Mouse (Mus musculus) embryo, embryonic 10 days (tissue): ENCODE measurements around the gene Pias3.
"Not testable (repeated sequence)": the region's sequence is repeated elsewhere in the genome, so short reads cannot be mapped to it uniquely, and the experiment has no call there.

Experiments
- DNase-seq: peaks from one replicate; pipeline ENCODE4 v3.0.0-alpha.2; 2015; ENCODE audit warnings: low spot score

Pias3 gene

DNA sequence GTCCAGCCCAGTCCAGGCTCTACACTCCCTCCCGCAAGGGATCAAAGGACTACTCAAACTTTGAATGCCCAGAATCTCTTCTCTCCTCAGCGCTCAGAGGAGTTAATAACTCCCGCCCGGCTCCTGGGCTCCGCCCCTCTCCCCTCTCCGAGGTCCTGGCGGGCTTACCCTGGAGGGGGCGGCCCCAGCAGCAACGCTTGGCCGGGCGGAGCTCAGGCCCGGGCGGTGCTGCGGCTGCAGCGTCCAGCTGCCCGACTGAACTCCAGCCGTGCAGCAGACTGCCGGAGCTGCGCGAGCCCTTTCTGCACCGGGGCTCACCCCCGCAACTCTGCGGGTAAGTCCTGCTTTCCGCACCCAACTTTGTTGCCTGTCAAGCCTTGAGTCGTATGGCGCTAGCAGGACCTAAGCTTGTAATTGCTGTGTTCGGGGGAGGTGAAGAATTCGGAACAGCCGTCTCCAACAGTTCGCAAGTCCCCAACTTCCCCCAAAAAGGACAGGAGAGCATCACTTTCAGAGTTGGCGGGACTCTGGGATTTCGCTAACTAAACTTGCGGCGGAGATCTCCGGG is at the start of gene Pias3:
TSS of gene Pias3 (plus strand) at position 187 of the 568 bp plus-strand sequence.
- DNase-seq = peak; percentile 85

DNA sequence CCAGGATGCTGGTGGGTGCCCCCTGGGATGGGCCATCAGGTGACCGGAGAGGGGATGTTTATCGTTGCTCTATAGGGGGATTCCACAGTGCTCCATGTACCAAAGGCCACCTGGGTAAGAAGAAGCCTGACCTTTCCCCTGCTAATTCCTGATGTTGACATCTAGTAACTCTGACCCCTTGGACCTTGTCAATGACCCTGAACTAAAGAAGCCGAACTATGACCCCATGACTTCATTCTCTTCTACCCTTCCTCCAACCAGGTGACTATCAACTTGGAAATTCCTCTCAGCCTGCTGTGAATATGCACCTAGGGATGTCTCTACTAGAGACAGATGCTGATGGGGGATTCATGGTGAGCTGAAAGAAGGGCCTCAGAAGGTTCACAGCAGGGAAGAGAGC is 48.8 kb upstream of the Pias3 start:
- DNase-seq = no peak

DNA sequence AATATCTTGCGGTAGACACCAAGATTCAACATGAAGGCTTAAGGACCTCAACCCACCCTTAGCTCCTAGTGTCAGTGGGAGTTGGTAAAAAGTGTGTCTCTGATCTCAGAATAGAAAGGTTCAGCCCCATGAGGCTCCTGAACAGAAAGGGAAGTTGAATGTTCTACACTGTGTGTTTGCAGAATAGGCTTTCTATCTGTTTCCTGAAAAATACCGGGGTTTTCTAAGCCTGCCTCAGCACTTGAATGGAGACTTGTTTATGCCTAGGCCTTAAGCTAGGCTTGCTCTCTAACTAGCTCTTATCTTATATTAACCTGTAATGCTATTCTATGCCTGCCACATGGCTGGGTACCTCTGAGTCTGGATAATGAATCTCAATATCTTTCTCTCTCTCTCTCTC is 35.3 kb upstream of the Pias3 start:
- DNase-seq = no peak

DNA sequence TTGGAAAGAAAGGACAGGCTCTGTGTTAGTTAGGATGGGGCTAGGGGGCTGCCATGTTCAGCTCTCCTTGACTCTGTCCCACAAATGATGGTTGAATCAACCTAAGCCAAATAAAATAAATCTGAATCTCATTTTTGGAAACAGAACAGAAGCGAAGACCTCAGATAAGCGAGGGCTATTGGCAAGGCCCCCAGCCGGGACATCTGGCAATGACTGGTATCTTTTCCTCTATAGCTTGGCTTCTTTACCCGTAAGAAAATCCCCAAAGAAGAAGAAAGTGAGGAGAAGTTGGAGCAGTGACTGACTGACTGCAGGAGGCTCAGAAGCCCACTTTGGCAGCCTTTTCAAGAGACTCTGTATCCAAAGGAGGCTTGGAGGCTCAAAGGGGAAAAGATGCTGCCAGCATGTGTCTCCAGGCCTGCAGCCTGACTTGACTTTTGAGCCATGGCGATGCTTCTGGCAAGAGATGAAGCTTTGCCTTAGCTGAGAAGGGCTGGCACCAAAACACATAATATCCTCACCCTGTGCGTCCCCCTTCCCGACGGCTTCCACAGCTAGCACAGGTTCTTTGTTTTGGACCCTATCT is 33.4 kb upstream of the Pias3 start:
- DNase-seq = no peak

DNA sequence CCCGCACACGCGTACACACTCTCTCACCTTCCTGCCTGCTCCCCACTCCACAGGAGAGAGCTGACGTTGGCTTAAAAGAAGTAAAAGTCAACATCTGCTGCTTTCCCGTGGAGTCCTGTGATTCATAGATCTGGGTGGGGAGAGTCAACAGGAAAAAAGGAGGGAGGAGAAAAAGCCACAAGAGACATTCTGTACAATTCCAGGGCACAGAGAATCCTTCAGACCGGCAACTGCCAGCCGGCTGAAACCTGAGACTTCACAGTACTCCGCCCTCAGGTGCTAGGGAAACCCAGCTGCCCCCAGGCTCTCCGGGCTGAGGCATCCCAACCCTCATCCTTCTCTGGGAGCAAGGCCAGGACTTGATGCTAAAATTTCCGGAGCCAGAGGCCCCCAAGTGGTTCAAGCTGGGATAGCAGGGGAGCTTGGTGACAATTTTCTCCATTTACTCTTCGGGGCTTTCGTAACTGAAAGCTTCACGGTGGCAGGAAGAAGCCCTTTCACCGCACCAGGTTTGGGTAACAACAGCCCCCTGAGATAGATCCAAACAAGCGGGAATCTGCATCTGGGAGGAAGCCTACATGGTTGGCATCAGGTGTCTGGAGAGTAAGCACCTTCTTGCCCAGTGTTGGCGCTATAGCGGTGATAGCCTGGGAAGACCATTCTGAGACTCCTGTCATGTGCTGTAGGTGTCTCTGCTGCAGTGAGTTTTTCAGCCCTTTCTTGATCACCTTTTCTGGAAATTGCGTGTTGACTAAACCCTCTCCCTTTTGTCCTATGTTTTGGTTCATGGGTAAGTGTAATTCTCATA is 32.5 kb upstream of the Pias3 start:
- peak; percentile 83 for DNase-seq

DNA sequence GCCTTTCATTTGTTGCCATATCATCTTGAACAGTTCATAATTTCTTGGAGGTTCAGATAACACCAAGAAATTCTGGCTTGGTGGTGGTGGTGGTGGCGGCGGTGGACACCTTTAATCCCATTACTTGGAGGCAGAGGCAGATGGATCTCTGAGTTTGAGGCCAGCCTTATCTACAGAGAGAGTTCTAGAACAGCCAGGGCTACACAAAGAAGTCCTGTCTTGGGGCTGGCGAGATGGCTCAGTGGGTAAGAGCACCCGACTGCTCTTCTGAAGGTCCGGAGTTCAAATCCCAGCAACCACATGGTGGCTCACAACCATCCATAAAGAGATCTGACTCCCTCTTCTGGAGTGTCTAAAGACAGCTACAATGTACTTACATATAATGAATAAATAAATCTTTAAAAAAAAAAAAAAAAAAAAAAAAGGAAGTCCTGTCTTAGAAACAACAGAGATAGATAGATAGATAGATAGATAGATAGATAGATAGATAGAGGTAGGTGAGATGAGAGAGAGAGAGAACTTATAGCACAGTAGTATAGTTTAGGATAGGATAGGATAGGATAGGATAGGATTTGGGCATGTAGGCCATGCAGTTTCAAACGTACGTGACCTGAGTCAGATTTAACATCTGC is 30.3 kb upstream of the Pias3 start:
- DNase-seq = not testable (repeated sequence)

DNA sequence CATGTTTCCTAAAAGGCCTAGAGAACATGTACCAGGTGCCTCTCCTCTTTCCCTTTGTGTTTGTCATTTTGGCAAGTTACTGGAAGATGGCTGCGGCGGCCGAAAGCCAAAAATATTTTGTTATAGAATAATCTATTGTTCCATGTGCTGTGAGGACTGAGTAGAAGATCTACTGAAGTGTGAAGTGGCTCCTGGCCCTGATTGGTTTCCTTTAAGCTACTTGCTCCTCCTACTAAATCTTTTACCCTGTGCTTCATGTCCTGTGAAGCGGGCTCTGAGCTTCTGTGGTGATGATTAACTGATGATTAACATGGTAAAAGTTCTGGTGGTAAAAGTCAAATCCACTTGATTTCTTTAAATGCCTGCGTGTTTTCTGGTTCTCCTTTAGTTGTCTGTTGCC is 29.3 kb upstream of the Pias3 start:
- DNase-seq = no peak

DNA sequence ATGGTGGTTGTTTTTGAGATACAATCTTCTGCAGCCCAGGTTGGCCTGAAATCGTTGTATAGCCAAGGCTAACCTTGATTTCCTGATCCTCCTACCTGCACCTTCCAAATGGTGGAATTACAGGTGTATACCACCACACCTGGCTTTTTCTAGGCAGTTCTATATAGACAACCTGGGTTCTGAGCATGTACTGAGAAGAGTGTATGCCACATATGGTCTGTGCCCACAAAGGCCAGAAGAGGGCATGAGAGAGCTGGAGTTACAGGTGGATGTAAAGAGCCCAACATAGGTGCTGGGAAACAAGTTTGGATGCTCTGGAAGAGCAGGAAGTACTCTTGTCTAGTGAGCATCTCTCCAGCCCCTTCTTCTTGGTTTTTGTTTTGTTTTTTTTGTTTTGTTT is 28.9 kb upstream of the Pias3 start:
- peak; percentile 58 for DNase-seq

DNA sequence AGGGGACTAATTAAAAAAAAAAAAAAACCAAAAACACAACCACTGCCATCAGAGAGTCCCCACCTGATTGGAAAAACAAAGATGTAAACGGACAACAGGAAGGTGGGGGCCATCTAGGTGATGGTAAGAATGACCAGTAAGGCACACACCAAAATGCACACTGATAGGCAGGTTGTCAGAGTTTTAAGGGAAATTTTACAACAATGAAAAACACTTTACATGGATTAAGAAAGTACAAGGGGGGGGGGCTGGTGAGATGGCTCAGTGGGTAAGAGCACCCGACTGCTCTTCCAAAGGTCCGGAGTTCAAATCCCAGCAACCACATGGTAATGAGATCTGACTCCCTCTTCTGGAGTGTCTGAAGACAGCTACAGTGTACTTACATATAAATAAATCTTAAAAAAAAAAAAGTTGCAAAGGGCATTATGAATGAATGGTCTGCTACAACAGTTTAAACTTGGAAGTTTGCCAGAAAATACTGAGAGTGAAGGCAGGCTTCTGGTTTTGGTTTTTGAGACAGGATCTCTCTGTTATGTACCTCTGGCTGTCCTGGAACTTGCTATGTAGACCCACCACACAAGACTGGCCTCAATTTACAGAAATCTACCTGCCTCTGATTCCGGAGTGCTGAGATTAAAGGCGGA is 27.6 kb upstream of the Pias3 start:
- DNase-seq = no peak

DNA sequence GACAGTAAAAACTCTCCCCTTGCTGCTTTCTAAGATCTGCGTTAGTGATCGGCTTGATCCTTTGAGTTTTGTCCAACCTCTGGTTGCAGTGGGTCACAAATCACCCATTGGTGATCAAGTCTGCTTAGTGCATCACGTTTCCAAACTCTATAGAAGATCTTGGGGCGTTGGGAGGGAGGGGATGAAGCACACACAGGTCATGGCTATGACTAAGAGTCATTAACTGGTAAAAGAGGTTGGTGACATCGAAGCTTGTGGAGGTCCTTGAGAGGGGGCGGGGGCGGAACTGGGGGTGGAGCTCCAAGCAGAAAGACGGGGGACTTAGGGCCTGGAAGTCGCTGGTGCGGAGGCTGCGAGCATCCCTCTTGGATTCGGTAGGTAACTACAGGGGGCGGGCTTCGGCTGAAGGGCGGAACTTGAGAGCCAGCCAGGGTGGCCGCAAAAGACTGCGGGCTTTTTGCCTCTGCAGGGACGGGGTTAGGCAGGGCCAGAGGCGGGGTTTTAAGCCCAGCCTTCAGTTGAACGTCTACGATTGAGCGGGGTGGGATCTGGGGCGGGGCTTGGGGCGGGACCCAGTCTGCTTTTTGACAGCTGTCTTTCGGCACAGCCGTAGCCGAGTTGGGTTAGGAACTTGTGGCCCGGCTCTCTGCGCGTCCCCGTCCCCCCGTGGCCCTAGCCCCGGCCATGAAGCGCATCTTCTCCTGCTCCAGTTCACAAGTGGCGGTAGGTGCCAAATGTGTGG is 26.3 kb upstream of the Pias3 start, which contains the start of gene Ankrd35:
TSS of gene Ankrd35 (plus strand) at position 405 of the 742 bp plus-strand sequence.
- DNase-seq = peak; percentile 87

DNA sequence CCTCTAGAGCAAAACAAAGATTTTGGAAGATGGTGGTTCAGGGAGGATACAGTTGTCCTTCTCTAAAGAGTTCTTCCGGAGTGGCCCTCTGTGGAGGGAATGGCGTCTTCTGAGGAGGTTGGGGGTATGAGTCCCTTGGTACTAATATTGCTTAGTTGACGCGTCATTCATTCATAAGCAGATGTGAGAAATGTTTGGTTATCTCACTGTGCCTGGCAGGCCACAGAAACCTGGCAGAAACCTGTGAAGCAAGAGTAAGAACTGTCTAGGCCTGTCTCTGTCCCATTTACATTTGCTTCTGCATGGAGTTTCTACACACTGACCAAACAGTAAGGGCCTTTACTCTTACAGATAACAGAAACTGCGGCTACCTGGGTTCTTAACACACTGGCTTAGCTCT is 24.7 kb upstream of the Pias3 start:
- no peak for DNase-seq

DNA sequence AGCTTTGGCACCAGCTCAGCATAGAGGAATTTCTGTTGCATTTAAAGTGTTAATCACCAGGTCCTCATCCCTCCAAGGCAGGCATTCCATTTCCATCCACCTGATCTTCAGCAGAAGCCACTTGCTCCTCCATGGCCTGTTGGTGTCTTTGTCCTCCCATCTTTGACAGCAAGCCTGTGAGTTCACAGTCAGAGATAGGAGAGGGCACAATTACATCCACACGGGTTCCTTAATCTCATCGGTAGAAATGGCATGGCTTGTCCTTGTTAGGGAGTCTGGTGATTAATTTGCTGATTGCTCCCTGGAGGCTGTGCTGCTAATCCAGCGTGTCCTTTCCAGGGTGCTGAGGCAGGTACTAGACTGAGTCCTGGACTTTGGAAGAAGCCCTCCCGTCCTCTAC is 22.7 kb upstream of the Pias3 start:
- DNase-seq = no peak

DNA sequence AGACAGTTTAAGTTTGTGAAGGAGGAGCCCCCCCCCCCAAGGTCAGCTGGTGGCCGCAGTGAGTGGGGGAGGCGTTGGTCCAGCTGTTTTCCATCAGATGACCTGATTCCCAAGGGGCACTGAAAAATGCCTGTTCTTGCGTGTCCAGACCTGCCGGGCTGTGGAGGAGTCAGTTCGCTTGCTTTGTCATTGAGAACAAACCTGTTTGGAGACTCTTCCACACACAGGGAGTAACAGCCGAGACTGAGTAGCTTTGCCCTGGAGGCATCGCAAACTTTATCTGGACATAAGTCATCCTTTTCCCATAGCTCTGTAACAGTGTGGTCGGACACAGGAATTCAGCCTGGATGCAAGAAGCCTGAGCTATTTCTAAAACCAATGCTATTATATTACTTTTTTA is 21.7 kb upstream of the Pias3 start:
- peak; percentile 69 for DNase-seq

DNA sequence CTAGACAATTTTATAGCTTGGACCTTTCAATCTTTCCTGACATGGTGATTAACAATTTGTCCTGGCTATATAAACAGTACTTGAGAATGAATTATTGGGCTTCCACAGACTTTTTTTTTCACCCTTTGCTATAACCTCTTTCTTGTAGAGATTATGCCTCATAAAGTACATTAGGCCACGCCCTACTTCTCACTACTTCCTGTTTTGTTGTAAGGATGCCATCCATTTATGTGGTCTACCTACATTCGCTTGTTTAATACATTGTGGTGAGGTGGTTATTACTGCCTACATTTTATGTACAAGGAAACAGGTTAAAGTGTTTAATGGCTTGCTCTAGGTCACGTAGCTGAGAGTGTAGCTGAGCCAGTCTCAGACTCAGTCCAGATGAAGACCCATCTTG is 21.0 kb upstream of the Pias3 start:
- DNase-seq = no peak

DNA sequence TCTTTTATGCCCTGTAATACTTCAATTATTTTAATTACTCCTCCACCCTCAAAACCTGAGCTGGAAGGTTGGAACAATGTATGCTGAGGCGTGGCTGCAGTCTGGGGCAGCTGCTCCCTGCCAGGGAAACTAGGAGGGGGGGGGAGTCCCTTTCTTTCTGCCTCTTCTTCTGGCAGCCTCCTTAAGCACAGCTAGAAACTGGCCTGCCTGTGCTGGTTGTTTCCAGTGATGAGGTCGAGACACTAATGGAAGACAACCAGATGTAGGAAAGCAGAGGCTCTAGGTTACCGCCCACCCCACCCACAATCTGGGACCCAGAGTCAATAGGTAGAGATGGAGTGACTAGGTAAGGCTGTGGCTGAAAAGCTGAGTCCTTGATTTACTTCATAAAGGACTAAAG is 20.5 kb upstream of the Pias3 start:
- no peak for DNase-seq

DNA sequence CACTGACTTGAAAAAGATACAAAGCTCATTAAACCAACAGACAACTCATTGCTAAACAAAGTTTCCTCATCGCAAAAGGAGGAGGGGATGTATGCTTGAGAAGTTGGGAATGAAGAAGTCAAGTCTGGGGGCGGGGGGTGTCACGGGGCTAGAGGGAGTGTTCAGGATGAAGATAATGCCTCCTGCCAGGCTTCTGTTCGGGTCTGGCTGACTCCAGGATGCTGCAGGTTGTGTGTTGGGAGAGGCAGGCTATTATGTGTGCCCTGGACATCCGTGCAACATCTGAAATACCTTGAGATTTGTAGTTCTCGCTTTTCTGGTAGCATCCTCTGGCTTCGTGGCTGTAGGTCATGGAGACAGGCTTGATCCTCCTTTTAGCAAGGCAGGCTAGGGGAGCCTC is 17.7 kb upstream of the Pias3 start:
- no peak for DNase-seq

DNA sequence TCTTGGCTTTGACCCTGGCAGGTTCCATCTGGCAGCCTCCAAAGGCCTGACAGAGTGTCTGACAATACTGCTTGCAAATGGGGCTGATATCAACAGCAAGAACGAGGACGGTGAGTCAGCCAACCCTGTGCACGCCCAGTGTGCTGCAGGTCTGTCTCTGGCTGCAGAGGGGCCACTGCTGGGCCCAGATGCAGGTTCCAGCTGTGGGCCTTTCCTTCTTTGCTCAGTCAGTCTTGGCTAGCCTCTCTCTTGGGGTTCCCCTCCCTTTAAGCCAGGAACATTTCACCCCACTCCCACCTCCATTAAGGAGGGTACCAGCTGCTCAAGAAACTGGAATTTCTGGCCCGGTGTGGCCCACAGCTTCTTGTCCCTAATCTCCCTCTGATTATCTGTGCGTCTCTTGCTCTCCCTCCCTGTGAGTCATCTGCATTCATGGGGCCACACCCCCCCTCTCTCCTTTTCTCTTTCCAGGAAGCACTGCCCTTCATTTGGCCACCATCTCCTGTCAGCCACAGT is 17.0 kb upstream of the Pias3 start:
- no peak for DNase-seq

DNA sequence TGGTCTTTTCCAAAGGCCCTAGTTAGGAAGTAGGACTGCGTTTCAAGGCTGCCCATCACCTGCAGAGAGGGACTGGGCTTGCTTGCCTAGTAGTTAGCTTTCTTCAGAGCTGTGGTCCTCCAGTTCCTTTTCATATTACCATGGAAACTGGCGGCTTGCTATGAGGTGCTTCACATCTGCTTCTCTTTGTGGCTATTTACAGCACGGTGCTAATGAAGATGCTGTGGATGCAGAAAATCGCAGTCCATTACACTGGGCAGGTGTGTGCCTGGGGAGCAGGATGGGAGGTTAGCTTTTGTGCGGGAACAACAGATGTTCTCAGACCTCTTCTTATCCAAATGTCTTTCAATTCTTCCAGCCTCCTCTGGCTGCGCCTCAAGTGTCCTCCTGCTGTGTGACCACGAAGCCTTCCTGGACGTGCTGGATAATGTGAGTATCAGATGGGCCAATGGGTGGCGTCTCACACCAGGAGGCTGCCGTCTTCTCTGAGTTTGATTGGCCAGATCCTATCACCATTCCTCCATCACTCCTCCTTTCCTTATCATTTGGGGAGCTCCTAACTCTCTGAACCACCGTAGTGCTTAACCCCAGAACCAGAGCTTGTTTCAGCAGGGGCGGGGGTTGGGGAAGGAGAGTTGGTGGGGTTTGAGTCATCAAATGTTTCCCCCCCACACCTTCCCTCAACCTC is 15.8 kb upstream of the Pias3 start:
- no peak for DNase-seq

DNA sequence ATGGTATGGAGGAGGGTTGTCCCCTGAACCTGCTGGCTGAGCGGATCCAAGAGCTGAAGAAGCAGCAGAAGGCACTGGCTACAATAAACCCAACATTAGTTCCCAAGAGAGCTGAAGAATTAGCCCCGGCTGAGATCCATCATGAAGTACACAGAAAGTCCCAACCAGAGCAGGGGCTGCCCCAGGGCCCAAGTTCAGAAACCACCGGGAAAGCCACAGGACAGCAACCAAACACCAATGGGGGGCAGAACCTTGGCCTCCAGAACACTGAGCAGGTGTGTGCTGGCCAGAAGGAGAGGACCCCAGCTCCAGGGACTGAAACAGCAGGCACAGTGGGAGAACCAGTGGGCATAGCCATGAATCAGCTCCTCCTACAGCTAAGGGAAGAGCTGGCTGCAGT is 12.7 kb upstream of the Pias3 start:
- DNase-seq = no peak

DNA sequence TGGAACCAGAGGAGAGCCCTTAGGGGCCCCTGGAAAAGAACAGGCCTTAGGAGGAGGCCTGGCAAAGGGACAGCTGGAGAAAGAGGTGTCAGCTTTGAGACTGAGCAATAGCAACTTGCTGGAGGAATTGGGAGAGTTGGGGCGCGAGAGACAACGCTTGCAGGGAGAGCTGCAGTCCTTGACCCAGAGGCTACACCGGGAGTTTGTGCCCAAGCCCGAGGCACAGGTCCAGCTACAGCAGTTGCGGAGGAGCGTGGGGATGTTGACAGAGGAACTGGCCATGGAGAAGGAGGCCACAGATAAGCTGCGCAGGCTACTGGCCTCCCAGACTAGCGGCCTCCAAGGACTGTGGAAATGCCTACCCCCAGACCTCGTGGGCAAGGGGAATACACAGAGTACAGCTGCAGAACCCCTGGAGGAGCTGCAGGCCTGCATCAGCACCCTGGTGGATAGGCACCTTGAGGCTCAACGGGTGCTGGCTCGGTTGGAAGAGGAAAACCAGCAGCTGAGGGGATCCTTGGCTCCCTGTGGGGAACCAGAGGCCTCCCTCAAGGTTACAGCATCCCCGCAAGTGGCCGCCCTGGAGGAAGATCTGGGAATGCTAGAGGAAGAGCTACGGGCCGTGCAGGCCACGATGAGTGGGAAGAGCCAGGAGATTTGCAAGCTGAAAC is 11.9 kb upstream of the Pias3 start:
- no peak for DNase-seq

DNA sequence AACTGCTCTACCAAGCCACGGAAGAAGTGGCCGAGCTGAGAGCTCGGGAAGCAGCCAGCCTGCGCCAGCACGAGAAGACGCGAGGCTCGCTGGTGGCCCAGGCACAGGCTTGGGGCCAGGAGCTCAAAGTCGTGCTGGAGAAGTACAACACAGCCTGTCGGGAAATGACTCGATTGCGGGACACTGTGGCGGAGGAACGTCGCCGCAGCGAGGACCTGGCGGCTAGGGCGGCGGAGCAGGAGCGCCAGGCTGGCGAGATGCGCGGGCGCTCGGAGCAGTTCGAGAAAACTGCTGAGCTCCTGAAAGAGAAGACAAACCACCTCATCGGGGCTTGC is 11.4 kb upstream of the Pias3 start:
- DNase-seq = peak; percentile 9
